Mouse (Mus musculus) megakaryocyte, embryonic 14.5 days (primary cell): Measurements from ENCODE around the gene BC067074. TPM values are rescaled to one million over a fixed set of nuclear protein-coding genes. Genes with fewer than 3 reads are reported as not detected.

Experiments
- H3K27me3 ChIP-seq: replicated peaks from 2 replicates; pipeline ENCODE3; 2012; ENCODE audit warnings: inconsistent platforms
- H3K36me3 ChIP-seq: replicated peaks from 2 replicates; pipeline ENCODE3; 2012; ENCODE audit warnings: low read length, inconsistent platforms, mixed read lengths
- H3K4me1 ChIP-seq: 2 replicates; pipeline ENCODE4 v1.6.1; 2012; ENCODE audit warnings: inconsistent platforms
- H3K4me3 ChIP-seq: replicated peaks from 2 replicates; pipeline ENCODE3; 2012; ENCODE audit warnings: moderate library complexity, mild to moderate bottlenecking, inconsistent platforms
- H3K9me3 ChIP-seq: 2 replicates; pipeline ENCODE4 v1.6.1; 2012; ENCODE audit warnings: inconsistent platforms
- FLI1 ChIP-seq: IDR thresholded peaks from 2 replicates; pipeline ENCODE4 v1.6.1; 2012; ENCODE audit warnings: low read length, inconsistent platforms, mixed read lengths
- GATA1 ChIP-seq: IDR thresholded peaks from 3 replicates; pipeline ENCODE4 v1.6.1; 2012; ENCODE audit warnings: mixed read lengths, low read length, inconsistent platforms, borderline replicate concordance
- polyA plus RNA-seq: library from polyadenylated mRNA; stranded (reverse); fragments of >175 nt; gene quantifications from 2 replicates; pipeline ENCODE4 v1.2.3, GENCODE M21; 2012; ENCODE audit warnings: low replicate concordance; ENCODE audit not compliant: insufficient read depth

The BC067074 gene
- polyA plus RNA-seq, 1 experiment: not detected

DNA sequence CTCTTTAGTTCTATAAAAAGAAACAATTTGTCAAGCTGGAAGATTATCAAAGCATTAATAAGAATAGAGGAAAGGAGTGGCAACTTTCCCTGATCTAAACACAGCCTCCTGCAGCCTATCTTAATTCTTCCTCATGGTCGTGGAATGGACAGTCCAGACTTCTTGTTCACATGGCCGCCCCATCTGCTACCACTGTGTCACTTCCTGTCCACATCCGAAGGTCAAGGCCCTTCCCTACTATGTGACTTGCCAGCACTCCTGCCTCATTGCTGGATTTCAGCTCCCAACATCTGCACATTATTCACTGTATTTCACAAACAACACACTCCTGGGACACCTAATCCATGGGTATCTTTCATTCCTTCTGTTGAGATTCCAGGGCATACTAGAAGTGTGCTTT is 128.5 kb downstream of the BC067074 start:
- Histone ChIP-seq H3K9me3 (peaks cover 17% of the 10 kb centered on the region), H3K36me3 (no peaks in the 10 kb centered on the region), H3K4me1 (peaks cover 13% of the 10 kb centered on the region; the same call in 1 of the 2 replicates), H3K4me3 (peak overlapping the region; percentile 19), H3K27me3 (no peaks in the 10 kb centered on the region)
- TF ChIP-seq FLI1 (no peak), GATA1 (no peak)

DNA sequence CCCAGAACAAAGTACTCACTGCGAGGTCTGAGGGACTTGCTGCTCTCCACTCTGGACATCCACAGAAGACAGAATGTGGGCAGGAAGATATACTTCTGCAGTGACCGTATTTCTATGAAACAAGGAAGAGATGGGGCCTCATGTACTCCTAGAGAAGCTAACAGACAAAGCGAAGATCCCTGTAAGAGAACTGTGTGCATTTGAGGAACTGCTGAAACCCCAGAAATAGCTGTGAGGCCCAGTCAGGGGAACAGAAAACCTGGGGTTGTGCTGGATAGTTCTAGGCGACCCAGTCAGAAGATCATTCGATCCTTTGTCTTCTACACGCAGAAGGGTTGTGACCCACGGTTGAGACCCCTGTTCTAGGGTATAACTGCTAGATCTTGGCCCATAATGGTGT is 130.9 kb downstream of the BC067074 start:
- no peaks in the 10 kb centered on the region for H3K27me3 ChIP-seq
- H3K4me3 ChIP-seq: no peak overlapping the region
- 0 out of 2 replicates have a peak, but pooled peaks cover 3% of the 10 kb centered on the region for H3K9me3 ChIP-seq
- peaks cover 3% of the 10 kb centered on the region; the same call in 1 of the 2 replicates for H3K4me1 ChIP-seq
- H3K36me3 ChIP-seq: no peaks in the 10 kb centered on the region
- TF ChIP-seq FLI1 (no peak), GATA1 (no peak)

DNA sequence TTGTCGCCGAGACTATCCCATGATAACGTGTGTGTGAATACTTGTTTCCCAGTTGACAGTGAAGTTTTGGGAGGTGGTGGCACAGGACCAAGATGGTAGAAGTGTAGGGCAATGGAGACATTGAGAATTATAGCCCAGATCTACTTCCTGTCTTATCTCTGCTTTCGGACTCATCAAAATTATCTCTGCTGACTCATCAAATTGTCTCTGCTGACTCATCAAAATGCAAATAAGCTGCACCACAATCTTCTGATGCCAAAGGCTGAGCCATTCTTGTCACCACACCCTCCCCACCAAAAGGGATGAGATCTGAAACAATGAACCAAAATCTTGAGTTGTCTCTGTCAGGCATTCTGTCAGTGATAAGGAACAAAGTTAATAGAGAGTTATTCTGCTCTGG is 132.9 kb downstream of the BC067074 start:
- TF ChIP-seq FLI1: no peak
- no peak for TF ChIP-seq GATA1
- no peak overlapping the region for H3K4me3 ChIP-seq
- H3K9me3 ChIP-seq: peaks cover 7% of the 10 kb centered on the region
- no peaks in the 10 kb centered on the region for H3K27me3 ChIP-seq
- H3K4me1 ChIP-seq: peaks cover 3% of the 10 kb centered on the region; the same call in 1 of the 2 replicates
- no peaks in the 10 kb centered on the region for H3K36me3 ChIP-seq

Other genes starting within 250 kb of the BC067074 start
- gene Gpx8, start 246.7 kb upstream of the BC067074 start, polyA plus RNA-seq: not detected in 2 replicates
- not detected in 2 replicates for gene Gzma, start 192.2 kb upstream of the BC067074 start, polyA plus RNA-seq
- not detected in 2 replicates for gene Esm1, start 83.5 kb upstream of the BC067074 start, polyA plus RNA-seq
- gene Gzmk, start 67.3 kb upstream of the BC067074 start, polyA plus RNA-seq: not detected in 2 replicates